Mouse (Mus musculus) right cerebral cortex, postnatal 14 days (tissue): ENCODE data around the gene Vps45.
"Not testable (repeated sequence)": the region's sequence is repeated elsewhere in the genome, so short reads cannot be mapped to it uniquely, and the experiment has no call there.

Experiments
- DNase-seq: peaks from one replicate; pipeline ENCODE4 v3.0.0; 2022

Vps45 gene

DNA sequence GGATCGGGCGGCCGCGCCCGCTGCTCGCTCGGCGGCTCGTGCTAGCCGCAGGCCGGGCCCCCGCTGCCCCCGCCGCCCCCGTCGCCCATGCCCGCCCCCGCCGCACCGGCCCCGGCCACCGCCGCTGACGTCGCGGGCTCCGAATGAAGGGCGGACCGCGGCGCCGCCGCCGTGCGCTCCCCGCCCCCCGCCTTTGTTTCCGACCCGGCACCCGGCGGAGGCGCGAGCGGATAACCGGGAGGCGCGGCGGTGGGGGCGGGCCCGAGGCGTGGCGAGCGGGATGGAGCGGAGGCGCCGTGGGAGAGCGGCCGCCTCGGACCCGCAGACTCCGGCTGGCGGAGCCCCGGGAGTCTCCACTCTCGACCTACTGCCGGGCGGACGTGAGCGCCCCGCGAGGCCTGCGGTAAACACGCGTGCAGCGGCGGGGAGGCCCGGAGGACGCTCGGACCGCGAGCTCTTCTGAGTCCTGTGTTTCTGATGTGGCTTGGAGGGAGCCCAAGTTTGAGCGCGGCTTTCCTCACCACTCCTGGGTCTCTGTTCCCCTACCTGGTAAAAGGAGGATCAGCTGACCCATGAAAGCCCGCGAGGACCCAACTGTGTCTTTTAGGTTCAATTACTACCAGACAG, 62.4 kb downstream of the Vps45 start, which contains the start of gene Plekho1:
Gene Plekho1, minus strand, starts transcription at position 200 of the 627 bp plus-strand sequence.
- peak; percentile 77 for DNase-seq

DNA sequence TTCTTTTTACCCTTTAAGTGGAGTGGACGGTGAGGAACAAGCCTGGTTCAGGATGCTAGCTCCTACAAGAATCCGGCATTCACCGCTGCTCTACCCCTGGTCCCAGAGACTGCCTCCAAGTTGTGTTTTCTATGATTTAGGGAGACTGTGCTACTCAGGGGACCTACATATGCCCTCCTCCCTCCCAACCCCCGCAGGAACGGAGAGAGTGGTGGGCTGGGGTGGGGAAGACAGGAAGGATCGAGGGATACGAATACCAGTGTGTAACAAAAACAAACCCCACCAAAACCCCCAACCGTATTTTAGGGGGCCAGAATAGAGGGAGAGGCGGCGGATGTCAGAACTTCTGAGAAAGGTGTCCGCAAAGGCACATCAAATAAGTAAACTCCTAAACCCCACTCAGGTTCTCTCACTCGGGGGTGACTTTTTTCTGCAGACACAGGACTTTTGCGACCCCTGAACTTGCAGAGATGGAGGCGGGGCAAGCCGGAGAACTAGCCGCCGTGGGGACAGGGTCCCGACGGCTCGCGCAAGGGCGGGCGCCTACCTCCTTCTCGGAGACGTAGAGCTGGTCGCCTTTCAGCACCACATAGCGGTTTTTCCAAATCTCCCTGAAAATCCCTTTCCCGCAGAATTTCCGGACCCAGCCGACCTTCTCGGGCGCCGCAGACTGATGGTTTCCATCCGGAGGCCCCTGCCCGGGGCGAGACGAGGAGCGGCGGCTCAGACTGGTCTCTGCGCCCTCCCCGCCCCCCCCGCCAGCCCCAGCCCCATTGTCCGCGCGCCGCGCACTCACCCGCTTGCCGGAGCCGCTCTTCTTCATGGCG, 63.1 kb downstream of the Vps45 start:
- DNase-seq = no peak

DNA sequence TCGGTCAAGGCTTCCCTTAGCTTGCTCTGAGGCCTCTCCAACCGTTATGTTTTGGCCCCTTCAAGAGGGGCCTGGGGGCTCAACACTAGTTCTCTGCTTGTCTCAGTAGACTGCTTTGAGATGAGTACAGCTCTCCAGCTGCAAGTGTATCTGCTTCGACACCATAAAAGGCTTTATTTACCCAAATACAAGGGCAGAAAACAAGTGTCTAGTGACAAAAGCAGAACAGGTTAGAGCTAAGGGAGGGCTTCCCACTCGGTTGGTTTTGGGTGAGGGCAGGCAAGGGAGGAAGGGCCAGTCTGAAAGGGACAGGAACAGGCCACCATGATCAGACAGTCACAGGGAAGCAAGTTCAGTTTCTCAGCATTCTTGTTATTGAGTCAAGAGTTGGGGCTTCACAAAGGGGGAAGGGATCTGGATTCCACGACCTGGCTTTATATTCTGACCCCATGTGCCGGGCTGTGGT, 63.9 kb downstream of the Vps45 start:
- DNase-seq = no peak

DNA sequence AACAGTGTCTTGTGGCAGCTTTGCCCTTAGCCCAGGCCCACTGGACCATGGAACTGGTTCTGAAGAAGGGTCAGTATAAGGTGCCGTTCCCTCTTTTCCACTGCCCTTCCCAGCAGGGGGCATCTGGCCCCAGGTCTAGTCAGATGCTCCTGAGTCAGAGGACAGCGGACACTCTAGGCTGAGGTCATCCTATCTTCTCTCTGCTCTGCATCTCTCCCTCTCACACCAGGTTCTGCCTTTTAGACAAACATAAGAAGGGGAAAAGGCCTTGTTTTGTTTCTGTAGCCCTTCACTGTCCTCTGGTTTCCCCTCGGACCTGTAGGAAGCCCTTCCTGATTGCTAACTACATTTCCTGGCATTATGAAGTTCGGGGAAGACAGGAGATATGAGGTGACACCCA, 64.4 kb downstream of the Vps45 start:
- no peak for DNase-seq

DNA sequence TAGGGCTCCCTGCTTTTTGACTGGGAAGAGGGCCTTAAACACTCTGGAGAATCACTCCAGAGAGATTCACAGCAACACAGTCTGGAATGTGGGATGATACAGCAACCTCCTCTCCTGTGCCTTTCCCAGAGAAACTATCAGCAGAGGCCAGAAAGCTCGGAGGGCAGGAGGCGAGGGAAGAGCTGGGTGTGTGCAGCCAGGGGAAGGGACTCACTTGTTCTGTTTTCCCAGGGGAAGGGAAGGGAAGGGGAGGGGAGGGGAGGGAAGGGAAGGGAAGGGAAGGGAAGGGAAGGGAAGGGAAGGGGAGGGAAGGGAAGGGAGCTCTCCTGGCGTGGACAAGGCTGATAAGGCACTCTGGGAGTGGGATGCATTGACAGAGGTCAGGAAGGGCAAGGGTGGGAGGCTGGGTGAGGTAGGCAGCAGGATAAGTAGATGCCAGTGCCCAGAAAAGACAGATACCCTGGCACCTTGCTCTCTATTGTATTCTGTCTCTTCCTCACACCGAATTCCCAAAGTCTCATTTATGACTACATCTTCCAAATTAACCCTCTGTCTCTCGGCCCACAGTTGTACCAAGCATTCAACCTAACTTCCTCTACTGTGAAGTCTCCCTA, 65.2 kb downstream of the Vps45 start:
- DNase-seq = peak; percentile 15

DNA sequence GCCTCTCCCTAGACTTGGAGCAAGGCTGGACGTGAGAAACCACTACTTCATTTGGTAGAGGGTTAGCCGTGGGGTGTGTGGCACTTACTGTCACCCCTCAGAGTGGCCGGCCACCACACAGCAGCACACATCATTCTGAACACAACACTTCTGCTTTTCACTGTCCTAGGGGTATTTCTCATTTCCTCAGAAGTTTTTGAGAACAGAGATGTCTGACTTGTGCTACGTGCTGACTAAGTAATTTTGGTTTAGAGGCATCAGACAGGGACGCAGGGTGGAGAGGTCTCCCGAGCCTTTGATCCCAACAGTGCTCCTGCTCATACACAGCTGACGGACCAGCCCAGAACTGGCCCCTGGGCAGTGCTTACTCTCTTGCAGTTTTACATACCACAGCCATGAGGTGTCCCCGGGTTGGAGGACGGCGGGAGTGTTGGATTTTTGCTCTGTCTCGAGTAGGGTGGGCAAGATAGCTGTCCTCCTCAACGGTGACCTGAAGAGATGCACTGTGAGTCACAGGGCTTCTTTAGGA, 67.8 kb downstream of the Vps45 start:
- DNase-seq = no peak

DNA sequence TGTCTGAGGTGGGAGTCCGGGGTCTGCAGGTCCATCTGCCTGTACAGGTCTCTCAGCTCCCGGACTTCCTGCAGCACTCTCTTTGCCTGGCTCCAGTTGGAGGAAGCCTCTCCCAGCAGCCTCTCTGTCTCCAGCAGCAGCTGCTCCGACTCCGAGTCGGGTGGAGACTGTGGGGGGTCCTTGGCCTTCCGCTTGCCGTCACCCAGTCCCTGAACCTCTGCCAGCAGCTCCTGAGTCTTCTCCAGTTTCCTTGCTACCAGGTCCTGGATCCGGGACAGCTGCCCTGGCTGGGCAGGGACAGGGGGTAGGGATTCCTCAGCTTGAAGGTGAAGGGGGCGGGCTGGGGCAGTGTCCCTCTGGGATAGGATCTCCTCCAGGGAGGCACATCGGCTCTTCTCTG, 69.3 kb downstream of the Vps45 start:
- no peak for DNase-seq

DNA sequence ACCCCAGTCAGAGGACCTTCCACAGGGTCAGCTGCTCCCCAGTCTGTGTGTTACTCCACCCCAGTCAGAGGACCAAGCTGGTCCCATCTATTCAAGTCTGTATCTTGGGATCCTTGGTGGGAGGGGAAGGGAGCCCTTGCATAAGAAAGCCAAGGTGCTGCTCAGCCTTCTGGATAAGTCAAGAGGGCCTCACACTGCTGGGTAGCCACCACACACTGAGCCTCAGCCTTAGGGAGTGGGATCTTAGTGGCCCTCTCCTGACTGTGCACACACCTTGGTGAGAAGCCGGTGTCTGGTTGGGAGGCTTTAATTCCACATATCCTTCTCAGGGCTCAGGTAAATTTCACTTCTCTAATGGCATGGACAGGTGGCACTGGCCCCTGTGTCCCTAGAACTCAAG, 70.1 kb downstream of the Vps45 start:
- no peak for DNase-seq

DNA sequence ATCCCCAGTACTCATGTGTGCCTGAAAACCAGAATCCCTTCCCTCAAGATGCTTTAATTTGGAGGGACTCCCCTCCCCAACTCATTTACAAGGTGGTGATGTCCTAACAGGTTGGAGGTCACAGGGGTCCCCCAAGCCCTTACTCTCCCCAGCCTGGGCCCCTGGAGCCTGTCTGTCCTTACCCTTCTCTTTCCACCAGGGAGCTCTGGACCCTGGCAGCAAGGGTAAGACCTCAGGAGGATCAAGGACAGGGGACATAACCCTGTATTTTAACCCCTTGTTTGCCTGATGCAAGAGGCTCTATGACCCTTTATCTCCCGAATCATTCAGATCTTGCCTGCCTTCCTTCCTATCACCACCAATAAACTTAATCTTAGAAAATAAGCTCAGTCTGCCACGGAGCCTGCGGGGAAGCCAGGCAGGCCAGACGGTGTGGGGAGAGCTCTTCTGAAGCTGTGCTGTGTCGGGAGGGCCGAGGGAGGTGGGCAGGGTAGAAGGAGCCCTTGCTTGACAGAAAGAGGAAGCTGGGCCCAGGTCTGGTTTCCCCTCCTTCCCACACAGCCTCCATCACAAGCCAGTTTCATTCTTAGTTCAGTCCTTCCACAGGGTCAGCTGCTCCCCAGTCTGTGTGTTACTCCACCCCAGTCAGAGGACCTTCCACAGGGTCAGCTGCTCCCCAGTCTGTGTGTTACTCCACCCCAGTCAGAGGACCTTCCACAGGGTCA, 70.7 kb downstream of the Vps45 start:
- DNase-seq = no peak

DNA sequence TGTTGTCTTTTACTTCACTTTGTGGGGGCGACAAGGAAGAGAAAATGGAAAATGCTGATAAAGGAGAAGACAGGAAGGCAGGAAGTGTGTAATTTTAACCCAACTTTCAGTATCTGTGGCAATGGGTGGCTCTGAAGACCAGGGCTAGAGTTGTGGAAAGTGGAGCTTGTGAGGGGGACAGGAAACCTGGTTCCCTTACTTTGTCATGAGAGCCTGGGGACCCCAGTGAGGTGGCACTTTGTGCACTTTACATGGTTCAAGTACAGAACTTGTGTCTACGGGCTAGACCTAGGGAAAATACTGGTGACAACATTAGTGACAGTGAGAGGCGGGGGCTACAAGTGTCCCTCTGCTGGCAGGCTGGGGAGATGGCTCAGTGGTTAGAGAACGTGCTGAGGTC, 71.3 kb downstream of the Vps45 start:
- no peak for DNase-seq

DNA sequence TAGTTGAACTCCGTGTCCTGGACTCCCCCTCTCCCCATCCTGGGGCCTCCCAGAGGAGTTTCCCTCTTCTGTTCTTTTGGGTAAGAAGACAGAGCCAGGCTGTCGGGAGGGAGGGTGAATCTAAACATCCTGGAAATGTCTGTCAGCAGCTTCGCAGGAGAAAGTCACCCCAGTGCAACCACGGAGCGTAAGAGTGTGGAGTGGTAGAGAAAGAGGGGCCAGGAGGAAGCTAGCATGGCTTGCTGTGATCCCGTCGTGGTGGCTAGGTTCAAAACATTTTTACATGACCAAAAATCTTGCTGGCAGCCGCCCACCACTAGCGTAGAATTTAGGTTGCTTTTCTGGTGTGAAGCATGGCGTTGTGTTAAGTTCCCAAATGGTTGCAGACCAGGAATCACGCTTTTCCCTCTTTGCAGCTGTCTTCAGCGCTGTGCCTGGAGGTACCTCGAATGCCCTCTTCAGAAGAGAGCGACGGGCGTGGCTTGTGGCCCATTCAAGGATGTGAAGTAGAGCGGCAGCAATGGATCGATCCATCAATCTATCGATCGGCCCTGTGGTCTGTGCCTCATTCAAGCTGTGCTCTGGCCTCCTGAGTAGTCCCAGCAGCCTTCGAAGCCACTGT, 72.2 kb downstream of the Vps45 start:
- peak; percentile 68 for DNase-seq

DNA sequence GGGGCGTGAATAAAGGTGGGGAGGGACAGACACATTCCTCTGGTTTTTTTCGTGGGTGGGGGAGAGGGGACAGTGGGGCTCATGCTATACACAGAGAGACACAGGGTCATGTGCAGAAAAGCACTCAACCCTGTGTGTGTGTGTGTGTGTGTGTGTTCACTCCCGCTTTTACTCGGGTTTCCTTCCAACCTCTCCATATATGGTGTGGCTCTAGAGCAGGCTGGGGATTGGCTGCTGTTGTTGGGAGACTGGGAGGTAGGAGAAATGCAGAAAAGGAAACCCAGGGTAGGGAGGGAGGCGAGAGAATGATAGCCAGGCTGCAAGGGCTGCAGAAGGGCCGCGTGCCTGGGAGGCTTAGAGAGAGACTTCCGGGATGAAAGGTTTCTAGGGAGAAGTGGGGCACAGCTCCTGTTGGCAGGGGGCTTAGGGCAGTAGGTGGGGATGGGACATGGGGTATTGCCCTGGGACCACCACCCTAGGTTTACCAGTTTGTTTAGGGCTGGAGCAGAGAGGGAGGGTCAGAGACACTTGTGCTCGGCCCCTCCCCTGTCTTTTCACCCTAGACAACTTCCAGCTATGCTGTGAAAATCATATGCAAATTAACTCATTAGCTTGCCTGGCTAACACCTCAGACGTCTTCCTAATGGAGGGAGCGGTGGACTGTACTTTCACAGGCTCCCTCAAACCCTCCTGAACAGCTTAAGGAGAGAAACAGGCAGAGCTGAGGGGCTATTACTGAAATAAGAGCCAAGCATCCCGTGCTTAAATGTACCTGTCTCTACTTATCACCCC, 72.9 kb downstream of the Vps45 start:
- peak; percentile 63 for DNase-seq

DNA sequence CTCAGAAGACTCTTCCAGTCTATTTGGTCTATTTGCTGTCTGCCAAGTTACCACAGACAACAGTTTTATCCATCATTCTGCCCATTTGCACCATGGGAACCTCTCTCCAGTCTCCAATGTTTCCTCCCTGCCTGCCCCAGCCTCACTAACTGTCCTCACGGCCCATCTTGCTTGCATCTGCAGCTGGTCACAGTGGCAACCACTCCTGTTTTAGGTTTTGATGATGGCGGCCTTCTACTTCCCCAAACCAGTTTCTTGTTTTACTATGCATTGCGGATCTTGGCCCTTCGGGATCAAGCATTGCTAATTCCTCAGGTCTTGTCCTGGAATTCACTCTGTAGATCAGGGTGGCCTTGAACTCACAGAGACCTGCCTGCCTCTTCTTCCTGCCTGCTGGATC, 76.1 kb downstream of the Vps45 start:
- DNase-seq = no peak

DNA sequence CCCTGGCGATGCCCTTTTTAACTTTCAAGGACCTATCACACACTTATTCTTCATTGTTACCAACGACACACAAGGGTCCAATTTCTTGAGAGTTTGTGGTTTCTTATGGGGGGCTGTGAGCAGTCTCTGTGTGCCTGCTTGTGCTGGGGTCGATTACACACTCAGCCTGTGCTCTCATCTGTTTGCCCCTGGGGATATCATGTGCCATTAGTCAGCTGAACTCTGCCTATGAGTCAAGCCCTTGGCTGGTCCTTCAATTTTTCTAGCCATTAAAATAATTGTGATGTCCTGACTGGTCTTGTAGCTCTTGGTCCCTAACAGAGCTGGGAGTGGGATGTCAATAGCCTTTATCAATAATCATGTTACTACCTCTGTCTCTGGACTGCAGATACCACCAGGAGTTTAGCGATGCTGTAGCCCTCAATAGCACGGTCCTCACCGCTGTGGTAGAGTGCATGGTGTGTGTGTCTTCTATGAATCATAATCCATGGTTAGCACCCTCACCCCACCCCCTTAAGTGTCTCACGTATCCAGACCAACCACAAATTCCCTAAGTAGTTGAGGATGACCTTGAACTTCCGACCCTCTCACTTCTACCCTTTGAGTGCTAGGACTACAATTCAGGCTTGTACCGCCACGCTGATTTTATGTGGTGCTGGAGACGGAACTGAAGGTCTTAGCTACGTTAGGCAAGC, 77.8 kb downstream of the Vps45 start:
- DNase-seq = no peak

DNA sequence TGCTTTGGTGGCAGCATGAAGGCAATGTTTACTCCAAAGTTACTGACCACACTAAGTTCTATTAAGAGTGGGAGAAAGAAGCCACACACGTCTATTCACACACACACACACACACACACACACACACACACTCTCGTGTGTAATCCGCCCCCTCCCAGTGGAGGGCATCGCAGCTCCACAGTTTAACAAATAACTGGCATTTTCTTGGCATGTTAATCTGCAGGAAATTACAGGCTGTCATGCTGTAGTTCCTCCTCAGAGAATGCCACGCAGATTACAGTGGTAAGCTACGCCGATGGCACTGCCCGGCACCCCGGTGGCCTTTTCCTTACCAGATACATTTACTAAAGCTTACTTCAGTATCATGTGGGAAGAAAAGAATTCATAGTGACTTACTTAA, 80.0 kb downstream of the Vps45 start:
- DNase-seq = no peak

DNA sequence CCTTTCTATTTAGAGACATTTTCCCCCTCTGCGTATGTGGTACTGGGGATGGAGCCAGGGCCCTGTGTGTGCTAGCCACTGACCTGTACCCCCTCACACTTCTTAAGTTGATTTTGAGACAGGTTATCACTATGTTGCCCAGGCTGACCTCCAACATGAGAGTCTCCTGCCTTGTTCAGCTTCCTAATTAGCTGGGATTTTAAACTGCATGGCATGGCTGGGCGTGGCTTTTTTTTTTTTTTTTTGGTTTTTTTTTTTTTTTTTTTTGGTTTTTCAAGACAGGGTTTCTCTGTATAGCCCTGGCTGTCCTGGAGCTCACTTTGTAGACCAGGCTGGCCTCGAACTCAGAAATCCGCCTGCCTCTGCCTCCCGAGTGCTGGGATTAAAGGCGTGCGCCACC, 80.7 kb downstream of the Vps45 start:
- DNase-seq = not testable (repeated sequence)

DNA sequence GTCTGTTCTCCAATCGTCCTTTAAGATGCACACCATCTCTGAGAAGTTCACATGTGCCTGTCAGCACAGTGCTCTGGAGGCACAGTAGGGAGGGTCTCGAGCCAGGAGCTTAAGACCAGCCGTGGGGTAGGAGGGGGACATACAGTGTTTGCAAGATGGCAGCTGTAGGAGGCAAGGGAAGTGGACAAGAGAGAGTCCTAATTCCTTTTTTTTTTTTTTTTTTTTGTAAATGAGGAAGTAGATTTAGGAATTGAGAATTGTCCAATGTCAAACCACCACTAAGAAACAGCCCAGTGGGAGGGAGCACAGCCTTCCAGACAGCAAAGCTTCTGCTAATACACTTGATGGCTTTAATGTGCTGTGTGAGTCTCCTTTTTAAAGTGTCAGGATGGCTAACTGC, 81.2 kb downstream of the Vps45 start:
- DNase-seq = no peak

DNA sequence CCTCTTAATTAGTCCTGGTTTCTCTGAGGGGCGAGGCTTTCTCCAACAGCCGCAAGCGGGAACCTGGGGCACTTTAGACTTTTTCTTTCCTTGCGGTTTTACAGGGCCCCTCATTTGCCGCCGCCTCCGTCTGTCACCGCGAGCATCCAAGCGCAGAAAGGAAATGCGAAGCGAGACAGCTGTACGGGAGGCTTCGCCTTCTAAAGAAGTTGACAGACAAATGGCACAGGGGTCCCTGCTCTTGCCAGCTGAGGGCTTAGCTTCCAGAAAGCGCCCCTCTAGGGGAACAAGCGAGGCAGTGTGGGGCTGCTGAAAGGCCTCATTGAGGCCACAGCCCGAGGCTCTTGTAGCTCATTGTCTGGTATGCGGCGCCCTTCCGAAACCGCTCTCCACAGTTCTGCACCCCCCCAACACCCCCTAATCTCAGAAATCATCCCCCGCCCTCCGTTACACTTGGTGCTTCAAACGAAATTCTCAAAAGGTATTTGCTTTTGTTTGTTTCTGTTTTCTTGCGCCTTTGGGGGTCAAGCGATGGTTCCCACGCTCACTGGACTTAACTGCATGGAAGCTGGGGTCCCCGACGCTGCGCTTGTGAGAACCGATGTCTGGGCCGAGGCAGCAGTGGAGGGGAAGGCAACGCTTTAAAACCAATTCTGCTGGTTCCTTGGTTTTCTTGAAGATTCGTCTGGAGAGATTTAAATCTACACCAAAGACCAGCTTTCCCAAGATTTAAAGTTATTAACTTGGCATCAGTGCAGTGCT, 85.2 kb downstream of the Vps45 start:
- DNase-seq = no peak

DNA sequence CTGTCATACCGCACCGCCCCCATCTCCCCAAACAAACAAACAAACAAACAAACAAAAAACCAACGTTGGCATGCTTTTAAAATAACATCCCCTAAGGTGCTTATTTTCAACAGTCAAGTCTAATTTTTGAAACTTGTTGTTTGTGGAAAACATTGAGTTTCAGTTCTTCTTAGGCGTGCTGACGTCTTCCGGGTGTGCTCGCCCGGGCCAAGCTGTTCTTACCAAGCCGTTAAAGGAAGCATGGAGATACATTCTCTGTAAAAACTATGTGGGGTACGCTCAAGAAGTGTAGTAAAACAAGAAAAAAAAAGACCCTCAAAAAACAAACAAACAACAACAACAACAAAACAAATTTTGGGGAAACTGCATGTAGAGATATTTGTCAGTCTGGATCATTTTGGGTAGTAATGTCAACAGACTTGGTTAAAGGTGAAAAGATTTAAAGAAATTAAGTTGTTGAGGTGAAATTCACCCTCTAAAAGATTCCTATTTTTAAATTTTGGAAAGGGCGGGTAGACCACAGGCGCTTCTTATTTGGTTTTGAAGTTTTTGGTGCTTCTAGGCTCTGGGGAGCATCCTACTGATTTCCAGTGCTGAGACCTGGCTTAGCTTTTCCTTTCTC, 85.9 kb downstream of the Vps45 start:
- DNase-seq = no peak

DNA sequence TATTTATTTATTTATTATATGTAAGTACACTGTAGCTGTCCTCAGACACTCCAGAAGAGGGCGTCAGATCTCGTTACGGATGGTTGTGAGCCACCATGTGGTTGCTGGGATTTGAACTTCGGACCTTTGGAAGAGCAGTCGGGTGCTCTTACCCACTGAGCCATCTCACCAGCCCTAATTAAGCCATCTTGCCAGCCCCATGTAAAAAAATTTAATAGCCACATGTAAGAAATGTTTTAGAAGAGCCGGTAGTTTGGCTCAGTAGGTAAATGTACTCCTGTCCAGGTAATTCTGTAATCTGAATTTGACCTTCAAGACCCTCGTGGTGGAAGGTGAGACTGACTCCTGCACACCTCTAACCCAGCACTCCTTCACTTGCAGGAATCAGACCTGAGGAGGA, 87.6 kb downstream of the Vps45 start:
- not testable (repeated sequence) for DNase-seq
